Mouse (Mus musculus) left cerebral cortex, postnatal 25 days (tissue): ENCODE measurements around the gene Etv6. TPM values are rescaled to one million over a fixed set of nuclear protein-coding genes. Genes with fewer than 3 reads are reported as not detected.

Experiments
- DNase-seq, 2 experiments: peaks; one replicate each; pipeline ENCODE4 v3.0.0; 2022; ENCODE audit warnings: low spot score in 2 of 2, mixed read lengths in 1 of 2
- intact Hi-C: fragments of 180-260 bp; cut with DNase I; formaldehyde crosslinking; loops from one replicate; pipeline ENCODE4 v1.15.1; 2025
- total RNA-seq, 2 experiments: library from RNA; stranded (reverse); gene quantifications; 2 replicates each; pipeline ENCODE4 v1.2.3; 2021

The Etv6 gene
- total RNA-seq, 2 experiments from 2014 or later, result 17.9 to 18.2 TPM

- intact Hi-C loops, result no loop called here
- peak in 1 of 2 experiments; percentile 17 for DNase-seq
These were observed 93.1 kb downstream of the Etv6 start for GRCm38 (mm10) chr6:134128594-134128993.

- DNase-seq, result no peak
- intact Hi-C loops, result no loop called here
These were observed 94.3 kb downstream of the Etv6 start for GRCm38 (mm10) chr6:134129848-134130247.

- intact Hi-C loops, result no loop called here
These were observed 95.3 kb downstream of the Etv6 start for GRCm38 (mm10) chr6:134130816-134131215.

GRCm38 (mm10) chr6:134131601-134132000 is 96.1 kb downstream of the Etv6 start:
- DNase-seq, result no peak
- intact Hi-C loops, result no loop called here

More at GRCm38 (mm10) chr6:134130816-134131215, 95.3 kb downstream of the Etv6 start:
- DNase-seq, result no peak

GRCm38 (mm10) chr6:134133756-134134155 is 98.3 kb downstream of the Etv6 start:
- intact Hi-C loops, result no loop called here

GRCm38 (mm10) chr6:134134821-134135323 is 99.4 kb downstream of the Etv6 start:
- intact Hi-C loops, result no loop called here
- DNase-seq, result no peak

More at GRCm38 (mm10) chr6:134133756-134134155, 98.3 kb downstream of the Etv6 start:
- no peak for DNase-seq

GRCm38 (mm10) chr6:134136315-134136714 is 100.8 kb downstream of the Etv6 start:
- intact Hi-C loops, result no loop called here
- DNase-seq, result no peak

GRCm38 (mm10) chr6:134139359-134139758 is 103.9 kb downstream of the Etv6 start:
- intact Hi-C loops, result no loop called here
- DNase-seq, result no peak

- intact Hi-C loops, result no loop called here
These were observed 105.5 kb downstream of the Etv6 start for GRCm38 (mm10) chr6:134140718-134141615.

GRCm38 (mm10) chr6:134141616-134142165 is 106.2 kb downstream of the Etv6 start:
- DNase-seq, result no peak
- intact Hi-C loops, result no loop called here

More at GRCm38 (mm10) chr6:134140718-134141615, 105.5 kb downstream of the Etv6 start:
- no peak for DNase-seq

- intact Hi-C loops, result no loop called here
These were observed 107.2 kb downstream of the Etv6 start for GRCm38 (mm10) chr6:134142700-134143099.

GRCm38 (mm10) chr6:134143649-134144097 is 108.2 kb downstream of the Etv6 start:
- intact Hi-C loops, result no loop called here
- DNase-seq, result no peak

More at GRCm38 (mm10) chr6:134142700-134143099, 107.2 kb downstream of the Etv6 start:
- DNase-seq, result no peak

GRCm38 (mm10) chr6:134144231-134145130 is 109.0 kb downstream of the Etv6 start:
- intact Hi-C loops, result no loop called here
- DNase-seq, result no peak

GRCm38 (mm10) chr6:134147596-134148442 is 112.3 kb downstream of the Etv6 start:
- intact Hi-C loops, result no loop called here
- peak in 1 of 2 experiments; percentile 55 for DNase-seq

GRCm38 (mm10) chr6:134148443-134148942 is 113.0 kb downstream of the Etv6 start:
- intact Hi-C loops, result no loop called here

GRCm38 (mm10) chr6:134149606-134150005 is 114.1 kb downstream of the Etv6 start:
- intact Hi-C loops, result no loop called here
- DNase-seq, result no peak

More at GRCm38 (mm10) chr6:134148443-134148942, 113.0 kb downstream of the Etv6 start:
- no peak for DNase-seq

GRCm38 (mm10) chr6:134151022-134151680 is 115.7 kb downstream of the Etv6 start:
- no peak for DNase-seq
- intact Hi-C loops, result no loop called here
